Mouse (Mus musculus) liver (tissue): ENCODE measurements at regions not wholly inside any gene's neighbourhood (a gene's known extent, or its start where the extent isn't known, plus 50 kb on each side); places are given as distances from the start of the nearest gene placed in this dataset.

Experiments used
- DNase-seq: peaks from one replicate; pipeline ENCODE4 v3.0.0-alpha.2; 2020; ENCODE audit warnings: mixed read lengths

DNA sequence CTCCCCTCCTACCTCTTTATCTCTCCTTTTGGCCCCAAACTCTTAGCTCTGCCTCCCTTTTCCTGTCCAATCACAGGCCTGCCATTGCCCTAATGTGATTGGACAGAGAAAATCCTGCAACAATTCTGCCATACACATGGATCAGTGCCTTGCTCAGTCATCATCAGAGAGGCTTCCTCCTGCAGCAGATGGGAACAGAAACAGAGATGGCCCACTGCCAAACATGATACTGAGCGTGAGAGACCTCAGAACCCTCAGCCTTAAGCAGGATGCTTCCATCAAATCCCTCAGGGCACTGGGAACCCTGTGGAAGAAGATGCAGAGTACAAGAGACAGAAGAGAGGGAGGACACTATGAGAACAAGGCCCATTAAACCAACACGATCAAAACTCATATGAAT, 62.8 kb upstream of the Cacna2d3 start:
- DNase-seq, result no peak

DNA sequence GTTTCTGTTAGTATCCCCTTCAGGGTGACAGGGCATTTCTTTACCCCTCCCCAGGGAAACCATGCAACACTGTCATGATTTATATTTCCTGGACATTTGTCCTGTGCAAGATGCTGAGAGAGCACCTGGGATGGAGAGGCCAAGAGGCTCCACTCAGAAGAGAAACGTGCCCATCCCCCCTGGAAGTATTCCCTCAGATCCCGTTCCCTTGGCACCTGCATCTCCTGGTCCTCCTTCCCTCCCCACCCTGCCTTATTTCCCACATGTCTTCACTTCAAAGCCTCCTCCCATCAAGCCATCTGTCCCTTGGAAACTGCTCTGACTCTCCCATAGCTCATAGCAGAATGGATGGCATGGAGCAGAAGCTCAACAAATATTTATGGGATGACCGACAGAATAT, 64.8 kb upstream of the Cacna2d3 start:
- DNase-seq, result no peak

DNA sequence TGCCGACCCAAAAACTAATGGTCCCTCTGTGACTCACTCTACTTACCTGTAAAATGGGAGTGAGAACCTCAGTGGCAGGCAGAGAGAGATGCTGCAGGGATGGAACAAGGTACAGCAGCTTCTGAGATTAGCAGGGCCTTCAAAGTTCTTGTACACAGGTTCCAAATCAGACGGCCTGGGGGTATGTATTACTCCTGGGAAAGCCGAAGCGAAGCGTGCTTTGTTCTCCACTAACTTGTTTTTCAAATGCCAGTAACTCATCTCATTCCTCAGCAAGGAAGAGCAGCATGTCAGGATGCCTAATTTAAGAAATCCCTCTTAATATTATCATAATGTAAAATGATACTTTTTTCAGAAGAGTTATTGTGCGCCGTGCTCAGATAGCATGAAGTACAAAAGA, 66.1 kb upstream of the Cacna2d3 start:
- DNase-seq, result no peak

DNA sequence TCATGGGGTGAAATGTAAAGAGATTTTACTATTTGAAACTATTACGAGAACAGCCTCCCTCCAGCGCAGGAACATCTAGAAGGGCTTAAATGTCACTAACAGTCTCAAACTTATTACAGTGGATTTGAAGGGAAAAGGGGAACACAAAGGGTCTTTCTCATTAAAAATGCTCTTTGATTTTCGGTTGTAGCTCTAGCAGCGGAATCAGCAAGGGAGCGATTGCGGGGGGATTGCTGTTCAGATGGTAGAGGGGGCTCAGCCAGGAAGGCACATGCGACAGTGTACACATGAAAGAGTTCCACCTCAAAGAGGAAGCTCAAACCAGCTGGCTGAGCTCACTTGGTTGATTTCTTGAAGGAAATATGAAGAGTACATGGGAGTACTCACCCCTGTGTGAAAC, 66.7 kb upstream of the Cacna2d3 start:
- DNase-seq, result no peak

GRCm38 (mm10) chr14:29795325-29795724, 73.7 kb upstream of the Cacna2d3 start:
- DNase-seq, result no peak

- no peak for DNase-seq
Observed at GRCm38 (mm10) chr14:29796396-29796795, 74.7 kb upstream of the Cacna2d3 start.

- no peak for DNase-seq
Observed at GRCm38 (mm10) chr14:29799852-29800251, 78.2 kb upstream of the Cacna2d3 start.

DNA sequence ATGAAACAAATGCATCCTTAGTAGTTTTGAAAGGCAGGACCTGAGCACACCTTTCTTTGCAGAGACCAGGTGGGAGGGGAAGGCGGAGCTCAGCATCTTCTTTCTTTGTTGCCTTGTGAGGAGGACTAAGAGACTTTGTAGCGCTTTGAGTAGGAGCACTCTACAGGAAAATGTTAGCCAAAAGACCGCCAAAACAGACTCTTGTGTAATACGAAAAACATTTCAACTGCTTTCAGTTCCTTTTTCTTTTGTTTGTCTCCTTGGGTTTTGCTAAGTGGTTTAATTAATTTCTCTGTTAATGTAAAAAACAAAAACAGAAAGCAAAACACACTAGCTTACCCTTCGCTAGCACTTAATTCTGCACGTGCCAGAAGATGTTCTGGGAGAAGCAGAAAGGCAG, 83.6 kb upstream of the Cacna2d3 start:
- DNase-seq, result no peak

- DNase-seq, result no peak
Observed at GRCm38 (mm10) chr14:29807881-29808280, 86.2 kb upstream of the Cacna2d3 start.

GRCm38 (mm10) chr14:29814626-29815025, 93.0 kb upstream of the Cacna2d3 start:
- DNase-seq, result no peak

DNA sequence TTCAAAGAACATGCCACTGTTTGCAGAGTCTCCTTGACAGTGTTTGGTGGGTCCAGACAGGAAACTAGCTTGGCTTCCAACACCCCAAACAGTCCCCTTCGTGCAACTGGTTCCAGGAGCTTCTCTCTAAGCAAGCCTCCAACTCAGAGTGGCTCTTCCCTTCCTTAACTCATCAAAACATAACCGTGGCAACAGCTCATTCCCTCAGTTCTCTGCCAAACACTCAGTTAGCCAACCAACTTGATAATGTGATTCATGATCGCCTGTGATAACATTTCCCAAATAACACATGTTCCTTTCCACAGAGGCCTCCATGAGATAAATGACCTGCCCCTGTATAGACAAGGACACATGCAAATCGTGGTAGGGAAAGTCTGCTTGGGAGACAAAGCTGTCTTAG, 95.9 kb upstream of the Cacna2d3 start:
- DNase-seq, result no peak

GRCm38 (mm10) chr14:29818251-29818650, 96.6 kb upstream of the Cacna2d3 start:
- DNase-seq, result no peak

GRCm38 (mm10) chr14:29818751-29819150, 97.1 kb upstream of the Cacna2d3 start:
- DNase-seq, result no peak

DNA sequence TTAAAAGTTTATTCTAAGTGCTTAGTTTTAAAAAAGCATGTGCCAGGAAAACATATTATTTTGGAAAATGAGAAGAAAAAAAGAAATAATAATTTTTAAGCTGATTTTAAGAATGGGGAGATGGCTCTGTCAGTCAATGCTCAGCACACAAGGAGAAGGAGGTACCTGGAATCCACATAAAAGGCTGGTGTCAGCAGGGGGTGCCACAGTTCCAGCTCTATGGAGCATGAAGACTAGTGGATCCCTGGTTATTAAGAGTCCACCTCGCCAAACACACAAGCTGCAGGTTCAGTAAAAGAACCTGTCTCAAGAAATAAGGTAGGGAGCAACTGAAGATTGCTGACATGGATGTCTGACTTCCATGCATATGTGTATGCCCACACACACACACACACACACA, 115.4 kb upstream of the Cacna2d3 start:
- DNase-seq, result no peak

- no peak for DNase-seq
Observed at GRCm38 (mm10) chr14:29839576-29839975, 117.9 kb upstream of the Cacna2d3 start.

DNA sequence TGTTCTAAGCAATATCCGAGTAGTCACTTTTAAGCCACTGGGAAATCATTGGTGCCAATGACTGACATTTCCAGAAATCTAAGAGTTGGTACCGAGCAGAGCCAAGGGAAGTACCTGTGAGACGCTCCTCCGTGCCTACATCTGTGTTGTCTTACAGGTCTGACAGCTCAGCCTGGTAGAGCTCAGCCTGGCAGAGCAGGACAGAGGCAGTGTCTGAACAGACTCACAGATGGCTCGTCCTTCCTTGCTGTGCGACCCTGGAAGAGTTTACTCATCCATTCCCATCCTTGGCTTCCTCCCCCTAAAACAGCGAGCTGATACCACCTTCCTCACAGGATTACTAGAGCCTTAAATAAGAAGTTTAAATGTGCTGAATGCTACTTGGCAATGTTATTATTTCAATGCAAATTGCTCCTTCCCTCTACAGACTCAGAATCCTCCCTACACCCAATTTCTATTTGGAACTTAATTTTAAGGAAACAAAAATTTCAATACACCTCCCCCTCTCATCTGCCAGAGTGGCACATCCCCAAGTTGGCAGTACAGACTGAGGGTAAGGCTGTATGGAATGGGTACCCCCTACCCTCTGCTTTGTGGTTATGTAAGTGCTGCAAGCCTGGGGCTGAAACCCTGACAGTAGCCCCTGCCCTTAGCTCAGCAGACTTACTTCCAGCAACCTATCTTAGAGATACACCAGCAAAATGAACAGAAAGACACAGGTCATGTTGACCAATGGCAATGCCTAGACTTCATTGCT, 119.9 kb upstream of the Cacna2d3 start:
- DNase-seq, result no peak

DNA sequence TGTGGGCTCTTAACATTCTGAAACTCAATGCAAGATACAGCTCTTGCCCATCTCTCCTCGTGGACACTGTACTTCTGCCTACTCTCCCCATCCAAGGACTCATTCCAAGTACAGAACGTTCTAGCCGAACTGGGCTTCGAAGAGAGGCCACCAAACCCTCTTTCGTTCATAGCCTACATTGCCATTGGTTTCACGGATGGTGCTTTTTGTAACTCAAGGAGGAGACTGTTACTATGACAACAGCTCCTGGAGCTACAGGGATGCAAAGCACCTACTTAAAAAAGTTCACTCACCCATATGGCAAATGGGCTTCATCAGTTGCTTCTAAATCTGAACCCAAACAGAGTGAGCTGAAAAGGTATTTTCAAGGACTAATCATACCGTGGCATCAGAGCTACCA, 120.4 kb upstream of the Selenok start:
- no peak for DNase-seq

DNA sequence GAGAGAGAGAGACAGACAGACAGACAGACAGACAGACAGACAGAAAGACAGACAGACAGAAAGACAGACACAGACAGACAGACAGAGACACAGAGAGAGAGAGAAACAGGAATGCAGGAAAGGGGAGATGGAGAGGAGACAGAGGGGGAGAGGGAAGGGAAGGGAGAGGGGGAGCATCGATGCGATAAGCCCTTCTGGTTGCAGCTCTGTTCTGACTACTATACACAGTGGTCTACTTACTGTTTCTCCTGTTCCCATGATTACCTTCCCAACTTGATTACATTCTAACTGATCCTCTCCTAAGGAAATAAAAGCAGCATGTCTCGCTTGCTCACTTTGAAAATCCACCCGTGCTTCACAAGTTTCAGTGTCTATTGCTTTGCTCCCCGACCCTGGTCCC, 116.8 kb upstream of the Selenok start:
- no peak for DNase-seq

DNA sequence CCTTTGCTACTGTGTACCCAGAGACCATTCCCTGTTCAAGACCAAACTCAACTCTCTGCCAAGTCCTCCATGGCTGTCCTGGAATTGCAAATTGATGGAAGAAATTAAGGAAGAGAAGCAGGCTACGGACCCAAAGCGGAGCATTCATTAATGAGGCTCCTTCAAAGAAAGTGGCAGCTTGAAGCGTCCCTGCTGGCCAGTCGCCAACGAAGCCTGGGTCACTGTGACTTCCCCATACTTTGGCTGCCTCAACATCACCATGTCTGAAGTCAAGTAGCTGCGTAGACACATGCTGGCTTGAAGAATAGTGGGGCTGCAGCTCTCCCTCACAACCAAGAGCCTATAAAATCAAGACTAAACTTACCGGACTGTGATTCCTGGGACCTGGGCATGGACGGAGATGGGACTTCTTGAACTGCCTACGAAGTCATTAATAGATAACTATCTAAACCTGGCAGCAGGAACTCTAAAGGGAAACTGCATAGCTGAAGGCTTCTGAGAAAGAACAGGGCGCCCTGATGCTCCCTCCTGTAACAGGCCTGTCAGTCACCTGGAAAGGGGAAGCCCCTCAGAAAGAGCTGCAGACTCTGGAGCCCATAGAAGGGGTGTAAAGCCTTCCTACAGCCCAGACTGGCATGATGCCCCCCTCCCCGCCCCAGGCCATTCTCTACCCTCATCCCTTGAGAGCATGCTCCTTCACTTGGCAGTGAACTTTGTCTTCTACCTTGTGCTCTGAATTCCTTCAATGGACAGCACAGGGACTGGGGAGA, 116.0 kb upstream of the Selenok start:
- DNase-seq, result no peak

DNA sequence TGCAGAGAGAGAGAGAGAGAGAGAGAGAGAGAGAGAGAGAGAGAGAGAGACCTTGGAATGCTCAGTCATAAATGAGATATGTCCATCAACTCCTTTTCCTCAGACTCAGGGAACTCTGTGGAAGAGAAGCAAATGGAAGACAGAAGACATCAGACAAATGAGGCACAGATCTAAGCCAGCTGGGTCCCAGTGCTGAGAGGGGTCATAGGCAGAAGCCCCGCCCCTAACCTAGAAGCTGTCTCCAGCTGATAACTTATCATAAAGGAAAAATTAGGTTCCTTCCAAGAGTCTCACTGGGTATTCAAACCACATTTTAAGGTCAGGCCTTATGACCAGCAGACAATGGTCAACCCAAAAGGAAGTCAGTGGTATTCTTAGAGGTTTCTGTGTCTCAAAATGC, 106.1 kb upstream of the Selenok start:
- peak; percentile 5 for DNase-seq

GRCm38 (mm10) chr14:29866455-29867275, 101.4 kb upstream of the Selenok start:
- no peak for DNase-seq

- DNase-seq, result no peak
Observed at GRCm38 (mm10) chr14:29867311-29867710, 100.8 kb upstream of the Selenok start.

GRCm38 (mm10) chr14:29869930-29870329, 98.2 kb upstream of the Selenok start:
- no peak for DNase-seq

- DNase-seq, result no peak
Observed at GRCm38 (mm10) chr14:29876668-29877067, 91.4 kb upstream of the Selenok start.
